Mouse (Mus musculus): ENCODE results near the gene Cdyl2.

Cdyl2 gene

DNA sequence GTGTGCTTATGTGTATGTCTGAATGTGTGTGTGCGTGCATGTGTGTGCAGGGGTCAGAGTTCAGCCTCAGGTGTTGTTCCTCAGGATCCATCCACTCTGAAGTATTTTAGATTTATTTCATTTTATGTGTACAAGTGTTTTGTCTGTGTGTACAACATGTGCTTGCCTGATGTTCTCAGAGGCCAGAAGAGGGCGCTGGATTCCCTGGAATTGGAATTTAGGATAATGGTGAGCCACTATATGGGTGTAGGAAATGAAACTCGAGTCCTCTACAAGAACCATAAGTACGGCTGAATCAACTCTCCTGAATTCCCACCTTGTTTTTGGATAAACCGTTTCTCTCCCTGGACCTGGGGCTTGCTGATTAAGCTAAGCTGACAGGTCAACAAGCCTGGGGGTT is 61.2 kb downstream of the Cdyl2 start:
- DNase-seq (ENCODE audit: low spot score in 2 of 2): no peak

DNA sequence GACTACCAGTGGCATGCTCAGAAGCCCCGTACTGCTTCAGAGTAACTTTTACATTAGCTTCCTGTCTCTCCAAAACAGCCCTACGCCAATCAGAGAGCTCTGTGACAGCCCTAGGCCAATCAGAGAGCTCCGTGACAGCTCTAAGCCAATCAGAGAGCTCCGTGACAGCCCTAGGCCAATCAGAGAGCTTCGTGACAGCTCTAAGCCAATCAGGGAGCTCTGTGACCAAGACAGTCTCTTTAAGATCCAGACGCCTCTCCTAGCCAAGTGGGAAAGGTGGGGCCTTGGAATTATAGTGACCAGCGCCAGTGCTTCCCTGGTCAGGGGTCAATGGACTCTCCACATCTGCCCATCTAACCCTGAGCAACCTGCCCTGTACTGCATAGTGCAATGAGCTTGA is 62.2 kb downstream of the Cdyl2 start:
- no peak for DNase-seq (ENCODE audit: low spot score in 2 of 2)

GRCm38 (mm10) chr8:116668977-116669376 is 63.8 kb downstream of the Cdyl2 start:
- no peak for DNase-seq (ENCODE audit: low spot score in 2 of 2)

- DNase-seq (ENCODE audit: low spot score in 2 of 2): no peak
These were observed 65.9 kb downstream of the Cdyl2 start for GRCm38 (mm10) chr8:116666781-116667325.

GRCm38 (mm10) chr8:116661521-116661920 is 71.3 kb downstream of the Cdyl2 start:
- no peak for DNase-seq (ENCODE audit: low spot score in 2 of 2)

DNA sequence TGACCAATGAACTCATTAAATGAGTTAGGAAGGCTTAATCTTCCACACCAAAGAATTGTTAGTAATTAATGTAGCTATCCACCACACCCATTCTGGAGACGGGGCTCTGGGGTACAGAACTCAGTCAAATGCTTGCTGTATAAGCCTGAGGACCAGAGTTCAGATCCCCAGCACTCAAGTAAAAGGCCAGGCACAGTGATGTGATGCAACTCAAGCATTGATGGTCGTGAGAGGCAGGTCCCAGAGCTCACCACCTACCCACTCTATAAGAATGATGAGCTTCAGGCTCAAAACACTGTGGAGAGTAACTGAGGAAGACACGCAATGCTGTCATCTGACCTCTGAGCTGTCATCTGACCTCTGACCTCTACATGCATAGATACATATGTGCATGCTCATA is 76.0 kb downstream of the Cdyl2 start:
- no peak for DNase-seq (ENCODE audit: low spot score in 2 of 2)

GRCm38 (mm10) chr8:116654881-116655280 is 77.9 kb downstream of the Cdyl2 start:
- DNase-seq (ENCODE audit: low spot score in 2 of 2): no peak

DNA sequence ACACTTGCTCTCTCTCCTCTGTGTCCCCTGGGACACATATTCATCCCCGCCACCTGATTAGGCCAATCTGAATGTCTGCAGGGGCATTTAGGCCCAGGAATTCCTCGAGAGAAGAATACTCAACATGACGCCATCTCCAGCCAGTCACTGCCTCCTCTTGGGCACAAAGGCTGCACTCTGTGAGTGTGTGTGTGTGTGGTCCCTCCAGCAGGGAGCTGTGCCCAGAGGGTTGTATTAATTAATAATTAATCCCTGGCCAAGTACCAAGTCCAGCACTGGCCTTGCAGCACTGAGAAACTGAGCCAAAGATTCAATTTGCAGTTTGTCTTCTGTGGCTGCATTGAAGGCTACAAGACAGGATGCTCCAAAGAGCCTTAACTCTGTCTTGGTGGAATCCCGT is 79.8 kb downstream of the Cdyl2 start:
- DNase-seq (ENCODE audit: low spot score in 2 of 2): no peak

GRCm38 (mm10) chr8:116649975-116650725 is 82.6 kb downstream of the Cdyl2 start:
- no peak for DNase-seq (ENCODE audit: low spot score in 2 of 2)

- no peak for DNase-seq (ENCODE audit: low spot score in 2 of 2)
These were observed 87.4 kb downstream of the Cdyl2 start for GRCm38 (mm10) chr8:116645376-116645775.

DNA sequence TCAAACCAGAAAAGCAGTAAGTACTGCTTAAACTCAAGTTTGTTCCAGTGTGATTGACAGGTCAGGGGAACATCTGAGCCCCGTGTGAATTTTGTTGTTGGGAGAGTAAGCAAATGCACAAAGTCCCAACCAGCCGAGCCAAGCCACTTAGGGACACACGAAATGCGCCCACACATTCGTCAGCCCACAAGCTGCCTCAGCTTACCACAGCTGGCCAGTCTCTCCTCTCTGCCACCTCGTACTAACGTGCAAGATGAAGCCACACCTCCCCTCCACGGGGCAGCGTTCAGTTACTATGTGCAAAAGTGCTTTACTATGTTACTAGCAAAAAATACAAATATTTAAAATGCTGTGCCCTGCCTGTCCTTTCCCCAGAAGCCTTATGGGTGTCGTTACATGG is 91.9 kb downstream of the Cdyl2 start:
- no peak for DNase-seq (ENCODE audit: low spot score in 2 of 2)

DNA sequence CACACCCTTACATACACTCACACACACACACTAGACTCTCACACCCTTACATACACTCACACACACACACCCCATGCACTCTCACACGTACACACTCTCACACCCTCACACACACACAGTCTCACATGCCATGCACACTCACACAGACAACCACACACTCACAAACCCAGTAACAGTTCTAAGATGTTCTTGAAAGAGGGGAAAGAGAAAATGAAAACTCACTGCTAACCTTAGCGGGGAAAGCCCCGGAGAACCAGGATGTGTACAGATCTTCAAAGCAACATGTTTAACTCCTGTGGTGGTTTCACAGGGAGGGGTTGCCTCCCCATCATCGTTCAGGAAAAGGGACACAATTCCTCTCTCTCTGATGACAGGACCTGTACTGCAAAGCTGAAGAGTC is 94.8 kb downstream of the Cdyl2 start:
- DNase-seq (ENCODE audit: low spot score in 2 of 2): no peak

GRCm38 (mm10) chr8:116637193-116637592 is 95.6 kb downstream of the Cdyl2 start:
- DNase-seq (ENCODE audit: low spot score in 2 of 2): no peak

GRCm38 (mm10) chr8:116636396-116636795 is 96.4 kb downstream of the Cdyl2 start:
- DNase-seq (ENCODE audit: low spot score in 2 of 2): no peak

- no peak for DNase-seq (ENCODE audit: low spot score in 2 of 2)
These were observed 96.8 kb downstream of the Cdyl2 start for GRCm38 (mm10) chr8:116635972-116636371.

DNA sequence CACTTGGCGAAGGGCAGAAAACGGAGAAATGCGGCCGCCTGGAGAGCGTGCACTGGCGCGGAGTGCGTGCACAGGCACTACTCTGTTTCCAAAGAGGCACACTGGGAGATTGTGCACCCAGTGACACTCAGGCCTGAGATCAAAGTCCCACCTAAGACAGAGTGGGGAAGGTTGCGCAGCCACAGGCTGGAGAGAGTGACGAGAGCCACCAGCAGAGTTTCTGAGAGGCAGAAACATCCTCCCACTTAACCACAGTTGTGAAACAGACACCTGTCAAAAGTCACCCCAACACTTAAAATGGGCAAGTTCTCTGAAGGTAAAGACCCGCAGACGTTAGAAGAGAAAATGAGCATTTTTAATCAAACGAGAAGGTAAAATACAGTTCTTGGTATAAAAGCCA is 97.5 kb downstream of the Cdyl2 start:
- DNase-seq (ENCODE audit: low spot score in 2 of 2): no peak

- DNase-seq (ENCODE audit: low spot score in 2 of 2): no peak
These were observed 98.4 kb downstream of the Cdyl2 start for GRCm38 (mm10) chr8:116634436-116634835.

DNA sequence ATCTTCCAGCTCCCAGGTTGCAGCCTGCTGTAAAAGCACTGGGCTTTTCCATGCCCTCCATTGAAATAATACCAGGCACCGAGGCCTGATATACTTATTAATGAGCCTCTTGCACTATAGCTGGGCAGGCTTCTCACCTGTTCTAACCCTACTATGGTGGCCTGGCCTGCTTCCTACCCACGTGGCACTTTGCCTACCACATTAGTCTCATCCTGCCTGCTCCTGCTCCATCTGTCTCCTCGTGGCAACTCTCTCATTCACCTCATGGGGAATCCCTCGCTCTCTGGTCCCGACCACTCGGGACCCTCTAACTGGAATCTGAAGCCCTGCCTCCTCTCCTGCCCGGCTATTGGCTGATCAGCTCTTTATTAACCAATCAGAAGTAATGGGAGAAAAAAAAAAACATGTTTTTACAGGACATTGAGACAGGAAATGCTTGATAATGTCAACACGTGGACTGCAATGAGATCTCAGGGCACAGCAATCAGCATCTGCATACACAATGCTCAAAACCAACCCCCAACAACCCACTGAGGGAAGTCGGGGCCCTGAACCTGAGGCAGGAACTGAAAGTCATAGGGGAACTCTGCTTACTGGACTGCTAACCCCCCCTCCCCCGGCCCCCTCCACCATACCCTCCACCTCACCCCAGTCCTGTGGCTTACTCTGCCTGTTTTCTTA is 99.2 kb downstream of the Cdyl2 start:
- no peak for DNase-seq (ENCODE audit: low spot score in 2 of 2)

- no peak for DNase-seq (ENCODE audit: low spot score in 2 of 2)
These were observed 102.7 kb downstream of the Cdyl2 start for GRCm38 (mm10) chr8:116630066-116630465.

- no peak for DNase-seq (ENCODE audit: low spot score in 2 of 2)
These were observed 103.8 kb downstream of the Cdyl2 start for GRCm38 (mm10) chr8:116628975-116629374.

- DNase-seq (ENCODE audit: low spot score in 2 of 2): no peak
These were observed 104.8 kb downstream of the Cdyl2 start for GRCm38 (mm10) chr8:116627854-116628479.

GRCm38 (mm10) chr8:116623591-116623990 is 109.2 kb downstream of the Cdyl2 start:
- DNase-seq (ENCODE audit: low spot score in 2 of 2): no peak

- no peak for DNase-seq (ENCODE audit: low spot score in 2 of 2)
These were observed 110.5 kb downstream of the Cdyl2 start for GRCm38 (mm10) chr8:116622326-116622725.

All from urinary bladder, postnatal 36 days (tissue).